Mouse (Mus musculus) activated CD4-positive, CD25-positive, alpha-beta regulatory T cell, adult 4 months (primary cell): ENCODE results near the gene Wfdc2. TPM values are rescaled to one million over a fixed set of nuclear protein-coding genes. Genes with fewer than 3 reads are reported as not detected.

Experiments
- polyA plus RNA-seq, 2 experiments: library from polyadenylated mRNA; unstranded; fragments of 100-300 nt; shearing (Covaris generic); gene quantifications; one replicate each; pipeline ENCODE4 v1.2.1; 2017

The Wfdc2 gene
- polyA plus RNA-seq, 2 experiments from 2014 or later, result not detected

Other genes with a start within 250 kb of the Wfdc2 start
- gene Svs6, start 245.7 kb upstream of the Wfdc2 start, polyA plus RNA-seq, result not detected
- not detected for gene Svs5, start 229.7 kb upstream of the Wfdc2 start, polyA plus RNA-seq
- 1 to 10 TPM; 3.4 to 4.2 TPM for gene Slpi, start 173.3 kb upstream of the Wfdc2 start, polyA plus RNA-seq
- not detected for gene Rbpjl, start 159.3 kb upstream of the Wfdc2 start, polyA plus RNA-seq
- gene Matn4, start 157.3 kb upstream of the Wfdc2 start, polyA plus RNA-seq, result under 1 TPM in 1 of 2 experiments, not detected in 1; 0.32 TPM
- gene Sdc4, start 118.5 kb upstream of the Wfdc2 start, polyA plus RNA-seq, result 10 to 100 TPM; 13.8 to 23.7 TPM
- gene Sys1, start 105.4 kb upstream of the Wfdc2 start, polyA plus RNA-seq, result 10 to 100 TPM; 29.7 to 33.4 TPM
- 1 to 10 TPM in 1 of 2 experiments, not detected in 1; 3.7 TPM for gene Gm20458, start 101.4 kb upstream of the Wfdc2 start, polyA plus RNA-seq
- gene Trp53tg5, start 88.7 kb upstream of the Wfdc2 start, polyA plus RNA-seq, result under 1 TPM in 1 of 2 experiments, not detected in 1; 0.37 TPM
- 1 to 10 TPM; 2.1 to 6.8 TPM for gene Dbndd2, start 76.3 kb upstream of the Wfdc2 start, polyA plus RNA-seq
- gene Pigt, start 64.9 kb upstream of the Wfdc2 start, polyA plus RNA-seq, result 10 to 100 TPM; 19.6 to 47.7 TPM
- gene Spint3, start 11.0 kb downstream of the Wfdc2 start, polyA plus RNA-seq, result not detected
- gene Wfdc6a, start 23.0 kb downstream of the Wfdc2 start, polyA plus RNA-seq, result not detected
- not detected for gene Eppin, start 31.2 kb downstream of the Wfdc2 start, polyA plus RNA-seq
- not detected for gene Wfdc6b, start 51.1 kb downstream of the Wfdc2 start, polyA plus RNA-seq
- gene Wfdc8, start 51.2 kb downstream of the Wfdc2 start, polyA plus RNA-seq, result not detected
- gene Wfdc16, start 76.4 kb downstream of the Wfdc2 start, polyA plus RNA-seq, result not detected
- not detected for gene Wfdc10, start 93.6 kb downstream of the Wfdc2 start, polyA plus RNA-seq
- not detected for gene Wfdc9, start 94.2 kb downstream of the Wfdc2 start, polyA plus RNA-seq
- not detected for gene Wfdc11, start 111.7 kb downstream of the Wfdc2 start, polyA plus RNA-seq
- gene Wfdc13, start 122.7 kb downstream of the Wfdc2 start, polyA plus RNA-seq, result not detected
- gene Spint4, start 136.1 kb downstream of the Wfdc2 start, polyA plus RNA-seq, result not detected
- not detected for gene Spint5, start 152.9 kb downstream of the Wfdc2 start, polyA plus RNA-seq
- not detected for gene Wfdc3, start 183.5 kb downstream of the Wfdc2 start, polyA plus RNA-seq
- 1 to 10 TPM; 6.0 to 6.5 TPM for gene Dnttip1, start 183.6 kb downstream of the Wfdc2 start, polyA plus RNA-seq
- gene Ube2c, start 207.5 kb downstream of the Wfdc2 start, polyA plus RNA-seq, result 10 to 100 TPM; 46.3 to 68.1 TPM
- gene Tnnc2, start 217.6 kb downstream of the Wfdc2 start, polyA plus RNA-seq, result not detected
- gene Snx21, start 223.4 kb downstream of the Wfdc2 start, polyA plus RNA-seq, result 1 to 10 TPM; 5.0 to 5.1 TPM
- 10 to 100 TPM; 35.1 to 49.1 TPM for gene Acot8, start 242.5 kb downstream of the Wfdc2 start, polyA plus RNA-seq
- 1 to 10 TPM; 3.8 to 5.4 TPM for gene Zswim3, start 242.7 kb downstream of the Wfdc2 start, polyA plus RNA-seq